Mouse (Mus musculus) small intestine, adult 2 months (tissue): Measurements from ENCODE around the gene Mbd4. TPM values are rescaled to one million over a fixed set of nuclear protein-coding genes. Genes with fewer than 3 reads are reported as not detected.

ENCODE experiments used
- H3K27ac ChIP-seq: fragments of 200-500 bp; 2 replicates; pipeline ENCODE4 v1.5.1; 2012; ENCODE audit warnings: low read depth, low read length, control low read depth, inconsistent platforms; ENCODE audit not compliant: insufficient read depth
- H3K27me3 ChIP-seq: fragments of 200-500 bp; 2 replicates; pipeline ENCODE4 v1.6.1; 2012; ENCODE audit warnings: mild to moderate bottlenecking, moderate library complexity, low read length, inconsistent platforms; ENCODE audit not compliant: control insufficient read depth, insufficient read depth
- H3K36me3 ChIP-seq: fragments of 200-500 bp; 2 replicates; pipeline ENCODE4 v1.6.1; 2012; ENCODE audit warnings: mild to moderate bottlenecking, low read length, control low read depth, inconsistent platforms; ENCODE audit not compliant: control insufficient read depth, insufficient read depth
- H3K4me1 ChIP-seq: fragments of 200-500 bp; 2 replicates; pipeline ENCODE4 v1.6.1; 2012; ENCODE audit warnings: low read length, inconsistent platforms, mixed read lengths; ENCODE audit not compliant: control insufficient read depth, insufficient read depth, insufficient read length
- H3K4me3 ChIP-seq: fragments of 200-500 bp; 2 replicates; pipeline ENCODE4 v1.5.1; 2012; ENCODE audit warnings: low read depth, mild to moderate bottlenecking, control low read depth, inconsistent platforms, low read length, moderate library complexity
- CTCF ChIP-seq: fragments of 200-500 bp; IDR thresholded peaks from 2 replicates; pipeline ENCODE4 v1.5.1; 2012; ENCODE audit warnings: low read depth, mild to moderate bottlenecking, control low read depth, inconsistent platforms, low read length, moderate library complexity, mixed read lengths; ENCODE audit not compliant: insufficient replicate concordance, insufficient read length; ENCODE audit errors: extremely low read depth
- POLR2A ChIP-seq: fragments of 200-500 bp; IDR thresholded peaks from 2 replicates; pipeline ENCODE4 v1.6.1; 2012; ENCODE audit warnings: low read depth, mild to moderate bottlenecking, control low read depth, inconsistent platforms, low read length, moderate library complexity
- whole genome bisulfite sequencing: fragments of 180-500 bp; shearing (Covaris S2); methylation state at CpG from one replicate; pipeline ENCODE4 v1.1.7; 2018; 5-methylcytosine and 5-hydroxymethylcytosine counted together
- polyA plus RNA-seq: library from polyadenylated mRNA; depleted of rRNA; stranded (reverse); fragments of >200 nt; gene quantifications from 2 replicates; pipeline ENCODE4 v1.2.3, GENCODE M21; 2012

Gene Mbd4
- polyA plus RNA-seq, 1 experiment: 0.57 TPM

DNA sequence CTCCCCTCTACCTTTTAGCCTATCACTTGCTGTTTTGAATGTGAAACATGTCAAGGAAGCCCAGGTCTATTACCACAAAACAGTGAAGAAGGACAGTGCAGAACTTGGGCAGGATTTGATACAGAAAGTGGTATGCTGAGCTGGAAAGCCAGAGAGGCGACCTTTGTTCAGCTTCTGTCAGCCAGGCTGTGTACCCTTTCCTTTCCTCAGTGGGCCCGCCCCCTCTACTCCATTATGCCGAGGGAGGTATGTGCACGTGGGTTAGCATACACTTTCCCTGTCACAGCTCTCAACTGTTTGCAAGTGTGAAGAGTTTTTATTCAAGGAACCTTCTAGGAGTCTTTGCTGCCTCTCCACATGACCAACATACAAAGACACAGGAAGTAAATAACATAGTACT lies 6.1 kb upstream of the Mbd4 start:
- Histone ChIP-seq H3K4me1 (no peaks in the 10 kb centered on the region; the same call in 1 of the 2 replicates), H3K36me3 (no peaks in the 10 kb centered on the region), H3K27me3 (no peaks in the 10 kb centered on the region), H3K4me3 (no peak overlapping the region), H3K27ac (no peak overlapping the region)
- no peak for TF ChIP-seq POLR2A
- TF ChIP-seq CTCF: no peak
- 17% methylated on average over 4 of the region's 4 CpGs for WGBS

GRCm38 (mm10) chr6:115856361-115856745 lies 3.2 kb upstream of the Mbd4 start:
- 72% methylated on average over 4 of the region's 4 CpGs for WGBS
- Histone ChIP-seq H3K27me3 (no peaks in the 10 kb centered on the region), H3K36me3 (no peaks in the 10 kb centered on the region), H3K27ac (no peak overlapping the region), H3K4me3 (no peak overlapping the region), H3K4me1 (peaks cover 2% of the 10 kb centered on the region; the same call in 1 of the 2 replicates)
- TF ChIP-seq POLR2A (no peak), CTCF (no peak)

GRCm38 (mm10) chr6:115855733-115856360 lies 2.7 kb upstream of the Mbd4 start:
- H3K36me3 ChIP-seq: no peaks in the 10 kb centered on the region
- TF ChIP-seq POLR2A: no peak
- no peak for TF ChIP-seq CTCF
- H3K4me3 ChIP-seq: no peak overlapping the region
- H3K4me1 ChIP-seq: peaks cover 2% of the 10 kb centered on the region; the same call in 1 of the 2 replicates
- 82% methylated on average over 3 of the region's 3 CpGs for WGBS
- no peaks in the 10 kb centered on the region for H3K27me3 ChIP-seq
- no peak overlapping the region for H3K27ac ChIP-seq

DNA sequence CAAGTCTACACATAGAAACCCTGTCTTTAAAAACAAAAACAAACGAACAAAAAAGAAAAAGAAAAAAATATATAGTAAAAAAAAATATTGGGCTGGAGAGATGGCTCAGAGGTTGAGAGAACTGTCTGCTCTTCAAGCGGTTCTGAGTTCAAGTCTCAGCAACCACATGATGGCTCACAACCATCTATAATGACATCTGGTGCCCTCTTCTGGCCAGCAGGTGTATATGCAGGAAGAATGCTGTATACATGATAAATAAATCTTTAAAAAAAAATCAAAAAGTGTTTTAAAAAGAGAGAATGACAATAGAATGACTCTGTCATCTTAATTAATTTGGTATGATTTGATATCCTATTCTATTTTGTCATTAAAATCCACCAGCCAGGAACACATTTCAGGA lies 1.3 kb upstream of the Mbd4 start:
- WGBS: 76% methylated on average over 2 of the region's 2 CpGs
- Histone ChIP-seq H3K4me3 (no peak overlapping the region), H3K27me3 (no peaks in the 10 kb centered on the region), H3K27ac (no peak overlapping the region), H3K4me1 (peaks cover 2% of the 10 kb centered on the region; the same call in 1 of the 2 replicates), H3K36me3 (no peaks in the 10 kb centered on the region)
- TF ChIP-seq POLR2A: no peak
- TF ChIP-seq CTCF: no peak

GRCm38 (mm10) chr6:115853985-115854384 lies 814 bp upstream of the Mbd4 start:
- no peak overlapping the region for H3K4me3 ChIP-seq
- H3K4me1 ChIP-seq: 0 out of 2 replicates have a peak, but pooled peaks cover 2% of the 10 kb centered on the region
- WGBS: 46% methylated on average over 7 of the region's 7 CpGs
- H3K36me3 ChIP-seq: peaks cover 2% of the 10 kb centered on the region; the same call in 1 of the 2 replicates
- no peak for TF ChIP-seq POLR2A
- TF ChIP-seq CTCF: no peak
- H3K27ac ChIP-seq: peak overlapping the region; percentile 31; the same call in 1 of the 2 replicates
- H3K27me3 ChIP-seq: no peaks in the 10 kb centered on the region

GRCm38 (mm10) chr6:115852446-115853090 lies 603 bp downstream of the Mbd4 start:
- TF ChIP-seq POLR2A: no peak
- no peak for TF ChIP-seq CTCF
- peak overlapping the region; percentile 71 for H3K4me3 ChIP-seq
- H3K4me1 ChIP-seq: 0 out of 2 replicates have a peak, but pooled peaks cover 2% of the 10 kb centered on the region
- H3K27me3 ChIP-seq: no peaks in the 10 kb centered on the region
- H3K27ac ChIP-seq: peak overlapping the region; percentile 48
- WGBS: 5% methylated on average over 20 of the region's 20 CpGs
- H3K36me3 ChIP-seq: peaks cover 3% of the 10 kb centered on the region; the same call in 1 of the 2 replicates

DNA sequence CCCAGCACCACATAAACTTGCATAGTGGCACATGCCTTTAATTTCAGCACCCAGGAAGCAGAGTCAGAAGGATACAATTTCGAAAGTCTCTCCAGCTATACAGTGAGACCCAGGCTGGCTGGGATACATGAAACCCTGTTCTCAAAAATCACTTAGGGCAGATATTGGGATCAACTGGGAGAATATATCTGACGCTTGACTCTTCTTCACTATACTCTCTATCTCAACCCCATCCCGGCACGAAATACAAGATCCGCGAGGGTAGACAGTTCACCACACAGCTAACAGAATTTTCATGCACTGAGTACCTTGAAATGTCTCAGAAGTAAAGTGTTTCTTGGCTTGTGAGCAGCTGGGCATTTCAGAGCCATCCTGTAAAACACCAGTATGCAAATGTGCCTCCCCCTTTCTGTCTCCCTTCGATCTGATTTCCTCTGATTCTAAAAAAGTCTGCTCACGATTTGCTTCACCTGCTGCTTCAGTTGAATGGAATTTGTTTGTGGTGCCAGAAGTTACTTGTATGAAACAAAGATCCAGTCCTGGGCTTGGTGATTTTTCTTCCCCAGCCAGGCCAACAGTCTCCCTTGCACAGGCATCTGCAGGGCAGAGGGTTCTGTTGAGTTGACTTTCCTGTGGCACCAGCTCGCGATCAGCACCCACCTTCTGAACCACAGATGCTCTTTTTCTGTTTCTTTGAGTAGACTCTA lies 4.4 kb downstream of the Mbd4 start:
- H3K27ac ChIP-seq: peak overlapping the region; percentile 21
- no peak overlapping the region for H3K4me3 ChIP-seq
- no peak for TF ChIP-seq POLR2A
- no peak for TF ChIP-seq CTCF
- H3K4me1 ChIP-seq: 0 out of 2 replicates have a peak, but pooled peaks cover 2% of the 10 kb centered on the region
- 92% methylated on average over 10 of the region's 10 CpGs for WGBS
- H3K27me3 ChIP-seq: no peaks in the 10 kb centered on the region
- peaks cover 3% of the 10 kb centered on the region; the same call in 1 of the 2 replicates for H3K36me3 ChIP-seq
